Mouse (Mus musculus) T-helper 2 cell (primary cell): Measurements from ENCODE around the gene Ifngr2.

Experiments used
- in situ Hi-C: fragments of 300-600 bp; cut with MboI, MseI; formaldehyde crosslinking; loops from one replicate; pipeline ENCODE4 v1.15.1; 2025; ENCODE audit warnings: high pct_unique_total_duplicates

Gene Ifngr2

GRCm38 (mm10) chr16:91561541-91562457 is 14.9 kb downstream of the Ifngr2 start:
- in situ Hi-C loops, result no loop called here

GRCm38 (mm10) chr16:91564580-91565291 is 17.9 kb downstream of the Ifngr2 start:
- in situ Hi-C loops, result no loop called here

DNA sequence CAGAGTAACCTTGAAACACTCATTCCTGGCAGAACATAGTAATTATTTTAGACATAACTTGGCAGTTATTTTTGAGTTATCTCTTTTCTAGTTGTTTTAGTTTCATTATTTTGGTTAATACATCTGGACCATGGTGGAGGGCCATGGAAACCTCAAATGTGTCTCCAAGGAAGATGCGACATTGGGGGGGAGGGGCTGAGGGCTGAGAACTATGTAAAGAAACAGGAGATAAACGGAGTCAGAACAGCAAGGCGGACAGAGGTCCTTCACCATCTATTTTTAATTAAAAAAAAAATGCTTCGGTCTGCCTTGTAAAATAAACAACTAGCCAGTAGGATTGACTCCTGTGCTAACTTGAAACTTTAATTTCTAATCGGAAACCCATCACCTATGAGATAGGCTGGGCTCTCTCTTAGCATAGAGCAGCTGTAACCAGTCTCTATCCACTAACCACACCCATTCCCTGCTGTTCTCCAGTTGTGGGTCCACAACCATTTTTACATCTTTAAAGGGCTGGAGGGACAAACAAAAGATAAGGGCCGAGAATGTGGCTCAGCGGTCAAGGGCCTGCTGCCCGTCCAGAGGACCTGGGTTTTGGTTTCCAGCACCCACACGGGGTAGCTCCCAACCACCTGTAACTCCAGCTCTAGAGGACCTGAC is 18.6 kb downstream of the Ifngr2 start:
- in situ Hi-C loops, result no loop called here

- in situ Hi-C loops, result no loop called here
Measured at GRCm38 (mm10) chr16:91566002-91566401, 19.1 kb downstream of the Ifngr2 start.

- in situ Hi-C loops, result no loop called here
Measured at GRCm38 (mm10) chr16:91568960-91569359, 22.1 kb downstream of the Ifngr2 start.

DNA sequence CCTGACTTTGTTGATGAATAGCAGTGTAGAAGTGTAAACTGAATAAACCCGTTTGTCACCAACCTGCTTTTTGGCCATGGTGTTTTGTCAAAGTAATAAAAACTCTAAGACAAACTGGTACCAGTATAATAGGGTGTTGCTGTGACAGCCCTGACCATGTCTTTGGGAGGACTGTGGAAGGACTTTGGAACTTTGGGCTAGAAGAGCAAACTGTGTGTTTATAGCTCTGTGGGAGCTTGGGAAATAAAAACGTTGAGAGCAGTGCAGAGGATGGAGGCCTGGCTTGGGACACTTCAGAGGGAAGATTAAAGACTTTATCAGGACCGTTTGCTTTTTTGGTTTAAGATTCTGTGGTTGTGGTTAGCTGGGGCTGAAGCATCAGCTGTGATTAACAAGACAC is 24.2 kb downstream of the Ifngr2 start:
- in situ Hi-C loops, result no loop called here

DNA sequence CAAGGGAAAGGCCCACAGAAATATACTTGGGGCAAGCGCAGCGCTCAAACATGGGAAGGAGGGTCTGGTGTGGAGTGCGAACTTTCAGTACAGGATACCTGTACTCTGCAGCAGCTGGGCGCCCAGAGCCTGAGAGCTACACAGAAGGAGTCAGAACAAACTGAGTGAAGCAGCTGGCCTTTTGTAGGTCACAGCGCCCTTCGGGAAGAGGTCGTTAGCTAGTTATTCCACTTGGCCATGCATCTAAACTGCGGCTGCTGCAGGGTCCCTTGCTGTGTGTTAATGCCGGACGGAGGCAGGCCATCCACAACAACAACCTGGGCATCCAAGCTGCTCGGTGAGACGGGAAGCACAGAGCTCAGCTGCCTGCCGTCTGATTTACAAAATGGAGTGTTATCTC is 28.3 kb downstream of the Ifngr2 start:
- in situ Hi-C loops, result no loop called here

GRCm38 (mm10) chr16:91578980-91579720 is 32.3 kb downstream of the Ifngr2 start:
- in situ Hi-C loops, result no loop called here

- in situ Hi-C loops, result loop anchor here (10.0 kb wide), 1 partner anchor 218 kb away; no protein-coding TSS in a partner anchor
Measured at GRCm38 (mm10) chr16:91582307-91582706, 35.4 kb downstream of the Ifngr2 start.

DNA sequence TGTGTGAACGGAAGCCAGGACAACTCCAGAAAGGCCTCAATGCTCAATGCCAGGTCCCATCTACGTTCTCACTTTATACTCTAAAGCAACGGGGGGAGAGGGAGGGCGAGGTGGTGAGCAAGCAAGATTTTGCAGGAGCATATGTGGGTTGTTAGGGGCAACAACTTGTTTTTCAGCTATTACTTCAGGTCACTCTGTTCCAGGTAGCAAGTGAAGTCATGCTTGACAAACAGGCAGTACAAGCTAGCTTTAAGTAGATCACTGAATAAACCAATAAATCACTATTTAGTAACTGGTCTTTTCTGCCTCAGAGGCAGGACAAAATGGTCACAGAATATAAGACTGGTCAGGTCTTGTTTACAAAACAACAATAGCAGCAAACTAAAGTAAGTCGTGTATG is 38.7 kb downstream of the Ifngr2 start:
- in situ Hi-C loops, result loop anchor here (5.0 to 10.0 kb wide), 3 partner anchors 33 to 221 kb away; no protein-coding TSS in a partner anchor

DNA sequence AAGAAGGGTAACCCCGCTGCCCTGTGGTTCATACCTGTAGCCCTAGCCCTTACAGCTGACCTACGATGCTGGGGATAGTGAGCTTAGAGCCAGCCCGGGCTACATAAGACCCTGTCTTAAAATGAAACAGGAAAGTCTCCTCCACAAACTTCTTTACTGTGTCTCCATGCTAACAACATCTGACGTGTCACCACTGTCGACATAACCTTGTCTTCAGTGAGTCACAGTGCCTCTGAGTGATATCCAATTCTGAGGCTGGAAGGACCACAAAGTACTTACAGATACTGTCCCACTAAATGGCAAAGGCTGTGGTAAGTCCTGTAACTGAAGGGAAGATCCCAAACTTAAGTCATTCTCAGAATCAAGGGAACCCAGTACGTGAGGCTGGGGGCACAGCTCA is 39.4 kb downstream of the Ifngr2 start:
- in situ Hi-C loops, result loop anchor here (5.0 to 10.0 kb wide), 3 partner anchors 34 to 221 kb away; no protein-coding TSS in a partner anchor

GRCm38 (mm10) chr16:91587730-91588453 is 41.0 kb downstream of the Ifngr2 start:
- in situ Hi-C loops, result loop anchor here (5.0 to 10.0 kb wide), 3 partner anchors 36 to 223 kb away; no protein-coding TSS in a partner anchor

DNA sequence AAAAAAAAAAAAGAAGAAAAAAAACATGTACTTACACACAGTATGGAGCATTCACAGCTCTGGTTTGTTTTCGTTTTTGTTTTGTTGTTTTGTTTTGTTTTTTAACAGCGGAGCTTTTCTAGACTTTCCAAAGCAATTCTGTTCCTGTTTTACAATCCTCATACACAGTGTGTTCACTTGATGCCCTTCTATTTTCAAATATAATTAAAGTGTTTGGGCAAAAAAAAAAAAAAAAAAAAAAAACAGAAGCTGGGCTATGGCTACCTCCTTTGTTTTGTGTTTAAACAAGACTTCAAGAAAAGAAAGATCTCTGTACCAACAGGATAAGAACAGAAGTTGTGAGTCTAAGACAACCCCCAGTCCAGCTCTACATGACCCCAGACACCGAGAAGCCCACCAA is 41.8 kb downstream of the Ifngr2 start:
- in situ Hi-C loops, result loop anchor here (5.0 to 10.0 kb wide), 3 partner anchors 36 to 224 kb away; no protein-coding TSS in a partner anchor

DNA sequence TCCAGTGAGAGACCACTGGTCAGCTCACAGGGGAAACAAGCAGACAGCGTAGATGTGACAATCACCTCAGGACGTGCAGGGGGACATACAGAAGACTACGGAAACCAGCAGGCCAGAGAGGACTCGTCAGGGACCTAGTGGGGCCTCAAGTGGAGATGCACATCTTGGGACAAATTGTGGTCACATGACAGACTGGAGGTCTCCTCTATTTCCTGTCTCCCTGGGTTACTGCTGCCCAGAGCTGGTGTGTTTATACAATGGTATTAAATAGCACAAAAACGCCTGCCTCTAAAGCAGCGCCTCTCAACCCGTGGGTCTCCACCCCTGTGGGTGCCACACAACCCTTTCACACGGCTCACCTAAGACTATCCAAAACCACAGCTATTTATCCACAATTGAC is 45.3 kb downstream of the Ifngr2 start:
- in situ Hi-C loops, result no loop called here

DNA sequence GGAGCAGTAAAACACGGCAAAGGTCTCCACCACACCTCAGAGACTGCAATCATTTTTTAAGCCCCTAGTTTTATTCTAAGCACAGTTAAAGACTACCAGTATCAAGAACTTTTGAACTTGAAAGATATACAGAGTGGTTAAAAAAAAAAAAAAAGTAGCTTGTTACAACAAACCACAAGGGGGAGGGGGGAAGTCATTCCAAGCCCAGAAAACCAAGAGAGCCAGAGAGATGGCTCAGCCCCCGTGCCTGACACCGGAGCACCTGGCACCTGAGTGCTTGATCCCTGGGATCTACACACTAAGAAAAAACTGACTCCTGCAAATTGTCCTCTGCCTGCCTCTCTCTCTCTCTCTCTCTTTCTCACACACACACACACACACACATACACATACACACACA is 46.4 kb downstream of the Ifngr2 start:
- in situ Hi-C loops, result no loop called here

DNA sequence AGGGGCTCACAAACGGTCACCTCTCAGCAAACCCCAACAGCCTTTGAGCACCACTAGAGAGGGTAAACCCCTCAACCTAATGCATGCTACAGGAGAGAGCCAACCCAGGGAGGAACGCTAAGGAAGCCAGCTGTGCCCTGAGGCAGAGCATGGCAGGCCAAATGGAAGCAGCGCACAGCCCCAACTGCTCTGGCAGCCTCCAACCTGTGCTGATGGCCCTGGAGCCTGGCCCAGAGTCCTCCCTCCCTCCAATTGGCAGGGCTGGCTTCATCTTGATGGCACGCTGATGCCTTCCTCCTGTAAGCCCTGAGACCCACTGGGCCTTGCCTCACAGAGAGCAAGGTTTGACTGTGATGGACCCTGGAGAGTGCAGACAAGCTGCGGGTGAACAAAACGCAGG is 48.2 kb downstream of the Ifngr2 start:
- in situ Hi-C loops, result no loop called here

GRCm38 (mm10) chr16:91596397-91596778 is 49.5 kb downstream of the Ifngr2 start:
- in situ Hi-C loops, result no loop called here

DNA sequence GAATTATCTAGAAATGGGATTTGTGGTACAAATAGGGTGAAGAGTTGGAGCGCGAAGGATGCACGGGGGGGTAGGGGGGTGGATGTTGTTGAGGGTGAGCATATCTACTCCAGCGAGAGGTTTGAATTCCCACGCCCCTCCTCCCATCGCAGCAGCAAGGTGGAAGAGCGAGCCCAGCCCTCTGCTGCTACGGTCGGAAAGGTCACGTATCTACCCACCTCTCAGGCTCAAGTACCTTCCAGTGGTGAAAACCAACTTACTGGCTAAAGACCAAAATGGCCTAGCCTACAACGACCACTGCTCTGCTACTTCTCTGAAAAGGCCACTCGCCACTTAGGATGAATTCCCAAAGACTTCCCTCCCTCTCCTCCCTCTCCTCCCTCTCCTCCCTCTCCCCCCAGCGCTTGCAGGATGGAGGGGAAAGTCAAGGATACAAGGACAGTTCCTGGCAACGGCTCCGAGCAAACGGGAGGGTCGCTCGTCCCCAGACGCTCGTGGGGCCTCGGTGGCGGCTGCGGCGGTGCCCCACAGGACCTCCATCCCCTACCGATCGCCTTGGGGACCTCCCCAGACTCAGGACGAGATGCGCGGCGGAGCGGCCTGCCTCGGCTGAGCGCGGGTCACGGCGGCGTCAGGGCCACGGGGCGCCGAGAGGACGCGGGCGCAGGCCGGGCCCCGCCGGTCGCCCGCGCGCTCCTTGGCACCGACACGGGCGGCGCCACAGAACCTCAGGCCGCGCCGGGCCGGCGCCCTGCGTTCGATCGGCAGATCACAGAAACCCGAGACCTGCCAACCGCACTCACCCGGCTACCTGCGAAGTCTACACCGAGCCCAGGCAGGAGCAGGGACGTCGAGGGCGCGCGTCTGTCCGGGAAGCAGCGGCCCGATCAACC is 50.2 kb downstream of the Ifngr2 start:
- in situ Hi-C loops, result no loop called here

DNA sequence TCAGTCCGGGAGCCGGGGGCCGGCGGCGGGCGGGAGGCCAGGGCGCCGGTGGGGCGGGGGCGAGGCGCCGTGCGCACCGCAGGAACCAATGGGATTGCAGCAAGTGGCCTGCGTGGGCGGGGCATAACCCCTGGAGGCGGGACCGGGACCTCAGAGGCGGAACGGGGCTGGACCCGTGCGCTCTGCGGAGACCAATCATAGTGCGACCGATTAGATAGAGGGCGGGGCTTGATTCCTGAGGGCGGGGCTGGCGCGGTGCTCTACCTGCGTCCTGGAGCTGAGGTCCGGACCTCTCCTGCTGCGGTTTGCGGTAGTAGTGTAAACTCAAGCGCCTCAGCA is 50.8 kb downstream of the Ifngr2 start, which contains the start of gene Tmem50b:
Gene Tmem50b (minus strand): TSS at position 129 of the 339 bp plus-strand sequence.
- in situ Hi-C loops, result no loop called here

DNA sequence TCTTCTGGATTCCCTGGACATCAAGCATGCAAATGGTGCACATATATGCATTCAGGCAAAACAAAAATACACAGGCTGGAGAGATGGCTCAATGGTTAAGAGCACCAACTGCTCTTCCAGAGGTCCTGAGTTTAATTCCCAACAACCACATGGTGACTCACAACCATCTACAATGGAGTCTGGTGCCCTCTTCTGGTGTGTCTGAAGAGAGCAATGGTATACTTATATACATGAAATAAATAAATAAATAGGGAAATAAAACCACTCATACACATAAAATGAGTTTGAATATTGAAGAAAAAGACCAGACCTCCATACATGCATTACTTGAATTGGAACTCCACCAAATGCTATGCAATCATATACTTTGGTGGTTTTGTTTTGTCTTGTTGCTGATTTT is 52.4 kb downstream of the Ifngr2 start:
- in situ Hi-C loops, result no loop called here
